Mouse (Mus musculus) kidney, adult 2 months (tissue): ENCODE data around the gene Galnt10.

Experiments used
- CTCF ChIP-seq: fragments of 200-500 bp; conservative IDR thresholded peaks from 2 replicates; pipeline ENCODE4 v1.5.1; 2011; ENCODE audit warnings: low read depth, mild to moderate bottlenecking, control low read depth, low read length, moderate library complexity, mixed read lengths; ENCODE audit not compliant: insufficient read depth, insufficient read length
- POLR2A ChIP-seq: fragments of 200-500 bp; IDR thresholded peaks from one replicate; pipeline ENCODE4 v1.6.1; 2011; ENCODE audit warnings: low read depth, low read length, control low read depth

GRCm38 (mm10) chr11:57747294-57748080, 102.2 kb downstream of the Galnt10 start:
- TF ChIP-seq CTCF (peak; percentile 76), POLR2A (no peak)
